Mouse (Mus musculus) right cerebral cortex, postnatal 36 days (tissue): ENCODE measurements around the gene Thap8.

Source experiments
- DNase-seq, 2 experiments: peaks; one replicate each; pipeline ENCODE4 v3.0.0; 2022; ENCODE audit warnings: low spot score in 2 of 2, mixed read lengths in 1 of 2

Thap8 gene

DNA sequence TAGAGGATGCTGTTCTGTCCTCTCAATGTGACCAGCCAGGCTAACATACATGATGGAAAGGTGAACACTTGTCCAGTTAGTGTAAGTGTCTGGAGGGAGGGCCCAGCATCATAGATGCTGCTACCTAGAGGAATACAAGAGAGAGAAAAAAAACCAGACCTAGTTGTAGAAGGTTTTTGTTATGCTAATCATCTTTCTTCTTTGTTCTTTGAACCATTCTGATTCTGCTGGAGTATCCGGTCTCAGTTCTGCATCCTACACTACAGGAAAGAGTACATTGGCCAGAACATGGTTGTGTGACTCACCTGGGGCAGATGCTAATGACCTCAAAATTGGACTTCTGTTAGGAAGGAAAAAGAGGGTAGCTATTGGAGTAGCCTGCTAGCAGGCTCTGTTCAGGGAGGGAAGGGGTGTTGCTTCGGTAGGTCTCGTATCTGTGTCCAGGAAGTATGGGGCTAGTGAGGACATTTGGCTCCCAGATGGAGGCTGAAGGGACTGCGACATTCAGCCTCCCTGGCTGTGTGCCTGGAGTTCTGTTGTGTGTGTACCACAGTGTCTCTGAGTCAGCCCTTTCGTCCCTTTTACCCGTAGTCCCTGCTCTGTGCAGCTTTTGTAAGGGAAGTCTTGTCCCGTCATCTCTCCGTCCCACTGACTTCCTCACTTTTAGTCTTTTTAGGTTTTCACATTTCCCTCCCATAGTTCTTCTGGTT lies 7.0 kb downstream of the Thap8 start:
- no peak for DNase-seq

DNA sequence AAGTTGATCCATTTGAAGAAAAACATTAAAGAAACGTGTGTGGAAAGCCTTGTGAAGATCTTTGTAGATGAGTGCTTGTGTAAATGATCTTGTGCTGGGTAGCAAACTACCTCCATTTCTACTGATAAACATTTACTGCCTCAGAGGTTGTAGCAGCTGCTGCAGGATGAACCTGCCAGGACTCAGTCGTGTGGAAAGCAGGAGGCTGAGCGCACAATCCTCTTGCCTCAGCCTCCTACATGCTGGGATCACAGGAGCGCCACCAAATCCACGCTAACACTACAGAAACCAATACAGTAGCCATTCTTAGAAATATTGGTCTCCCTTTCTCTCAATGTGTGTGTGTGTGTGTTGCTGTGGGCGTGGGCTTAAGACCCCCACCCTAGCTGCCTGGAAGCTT lies 8.2 kb downstream of the Thap8 start:
- DNase-seq, result no peak

DNA sequence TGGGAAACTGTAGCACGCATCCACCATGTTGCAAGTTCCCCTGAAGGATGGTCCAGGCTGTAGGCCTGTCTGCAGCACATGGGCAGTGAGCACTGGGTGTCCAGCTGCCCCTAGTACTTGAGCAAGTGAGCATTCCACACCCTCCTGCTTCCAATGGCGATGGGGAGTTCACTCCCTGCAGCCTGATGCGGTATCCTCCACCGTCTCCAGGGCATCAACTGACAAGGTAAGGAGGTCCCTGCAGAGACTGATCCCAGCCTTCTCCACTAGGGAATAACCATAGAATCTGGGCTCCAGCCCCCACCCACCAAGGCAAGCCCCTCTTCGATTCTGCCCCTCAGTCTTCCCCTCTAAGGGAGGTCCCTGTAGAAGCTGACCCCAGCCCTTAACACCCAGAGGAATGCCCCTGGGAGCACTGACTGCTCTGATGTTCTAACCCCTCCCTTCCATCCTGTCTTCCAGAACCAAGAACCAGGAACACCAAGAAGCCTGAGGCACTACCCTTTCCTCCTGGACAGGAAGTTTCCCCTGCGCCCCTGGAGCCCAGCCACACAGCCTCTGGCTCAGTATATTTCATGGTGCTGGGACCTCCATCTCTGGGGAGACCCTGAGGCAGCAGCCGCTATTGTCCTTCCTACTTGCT lies 9.3 kb downstream of the Thap8 start:
- no peak for DNase-seq

DNA sequence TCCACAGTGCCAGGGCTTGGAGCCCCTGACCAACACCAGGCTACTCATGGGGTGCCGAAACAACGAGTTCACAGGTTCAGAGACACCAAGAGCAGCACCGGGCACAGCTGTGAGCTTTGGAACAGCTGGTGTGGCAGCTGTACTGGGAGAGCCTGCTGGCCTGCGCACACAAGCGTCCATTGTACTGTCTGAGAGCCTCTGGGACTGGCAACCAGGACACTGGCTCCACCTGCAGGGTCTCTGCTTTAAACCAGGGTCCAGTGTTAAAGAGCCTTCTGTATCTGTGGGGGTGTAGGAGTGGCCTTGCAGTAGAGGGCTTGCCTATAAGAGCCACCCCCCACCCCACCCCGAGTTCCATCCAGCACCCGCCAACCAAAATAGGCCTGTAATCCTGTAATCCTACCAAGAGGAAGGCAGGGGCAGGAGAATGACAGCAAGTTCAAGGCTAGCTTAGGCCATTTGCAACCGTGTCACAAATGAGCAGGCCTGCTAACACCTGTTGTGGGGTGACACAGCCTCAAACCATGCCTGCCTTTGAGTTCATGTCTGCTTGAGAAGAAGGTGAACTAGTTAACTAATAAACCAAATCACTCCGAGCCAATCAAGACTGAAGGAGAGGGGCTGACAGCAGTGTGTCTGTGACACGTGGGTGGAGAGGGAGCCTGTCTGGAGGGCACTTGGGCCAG lies 10.0 kb downstream of the Thap8 start:
- DNase-seq, result no peak

DNA sequence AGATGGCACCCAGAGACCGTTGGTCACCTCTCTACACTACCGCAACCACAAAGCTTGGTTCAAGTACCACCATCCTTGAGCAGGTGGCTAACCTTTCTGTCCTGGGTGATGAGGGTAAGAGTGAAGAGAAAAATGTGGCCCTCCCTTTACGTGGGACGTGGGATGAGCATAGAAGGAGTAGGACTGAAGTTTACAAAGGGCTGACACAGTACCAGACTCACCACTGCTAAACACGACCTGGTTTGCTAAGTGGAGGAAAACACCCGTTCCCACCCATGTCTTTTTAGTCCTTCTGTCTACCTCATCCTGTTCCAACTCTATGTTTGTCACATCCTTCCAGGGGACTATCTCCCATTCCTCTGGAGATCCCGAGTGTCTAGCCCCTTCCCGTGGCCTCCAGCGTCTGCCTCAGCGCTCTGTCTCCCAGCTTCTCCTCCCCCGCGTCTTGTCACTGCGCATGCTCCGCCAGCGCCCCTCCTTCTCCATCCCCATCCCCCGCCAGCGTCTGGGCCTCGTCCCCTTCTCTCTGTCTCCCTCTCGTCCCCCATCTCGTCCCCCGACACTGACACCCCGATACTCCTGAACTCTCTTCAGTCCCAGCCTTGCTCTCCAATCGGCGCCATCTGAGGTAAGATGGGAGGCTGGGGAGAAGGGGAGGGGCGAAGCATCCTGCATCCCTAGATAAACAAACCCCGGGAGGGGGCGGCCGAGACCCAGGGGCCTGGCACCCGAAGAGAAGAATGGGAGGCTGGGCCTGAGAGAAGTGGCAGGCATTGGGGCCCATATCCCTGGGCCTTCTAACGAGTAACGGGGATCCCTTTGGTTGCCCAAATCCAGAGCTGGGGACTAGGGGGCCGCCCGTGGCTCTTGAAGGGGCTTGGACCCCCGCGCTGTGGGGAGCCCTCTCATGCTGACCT lies 11.6 kb downstream of the Thap8 start, which contains the start of gene Clip3:
Clip3 (plus strand) TSS at position 514 of the 917 bp plus-strand sequence.
- peak; percentile 84 to 89 for DNase-seq

DNA sequence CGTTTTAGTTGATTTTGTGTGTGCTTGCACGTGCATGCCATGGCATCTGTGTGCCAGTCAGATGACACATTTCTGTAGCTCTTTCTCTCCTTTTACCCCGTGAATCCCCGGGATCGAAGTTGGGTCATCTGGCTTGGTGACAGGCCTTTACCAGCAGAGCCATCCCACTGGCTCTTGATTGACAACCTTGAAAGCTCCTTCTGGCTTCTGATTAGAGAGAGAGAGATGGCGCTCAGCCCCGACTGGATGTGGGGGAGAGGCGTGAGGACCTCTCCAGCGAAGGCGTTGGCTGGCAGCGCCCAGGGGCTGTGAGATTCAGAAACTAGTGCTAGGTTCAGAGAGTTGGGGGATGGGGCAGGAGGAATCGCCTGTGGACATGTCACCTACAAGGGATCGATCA lies 13.9 kb downstream of the Thap8 start:
- peak in 1 of 2 experiments; percentile 57 for DNase-seq

DNA sequence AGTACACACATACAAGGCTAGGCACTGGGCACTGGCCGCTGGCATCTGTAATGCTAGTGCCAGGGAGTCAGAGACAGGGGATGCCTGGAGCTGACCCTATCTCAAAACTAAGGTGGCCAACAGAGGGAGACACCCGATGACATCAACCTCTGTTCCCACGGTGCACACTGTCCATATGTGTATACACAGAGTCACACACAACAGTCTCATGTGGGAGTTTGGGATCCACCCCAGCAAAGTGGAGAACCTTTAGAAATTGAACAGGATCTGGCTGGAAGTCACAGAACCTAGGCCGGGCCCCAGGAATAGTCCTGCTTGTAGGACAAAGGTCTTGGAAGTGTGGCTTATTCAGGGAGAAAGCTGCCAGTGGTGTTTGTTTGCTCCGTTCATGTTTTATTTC lies 14.4 kb downstream of the Thap8 start:
- DNase-seq, result no peak

DNA sequence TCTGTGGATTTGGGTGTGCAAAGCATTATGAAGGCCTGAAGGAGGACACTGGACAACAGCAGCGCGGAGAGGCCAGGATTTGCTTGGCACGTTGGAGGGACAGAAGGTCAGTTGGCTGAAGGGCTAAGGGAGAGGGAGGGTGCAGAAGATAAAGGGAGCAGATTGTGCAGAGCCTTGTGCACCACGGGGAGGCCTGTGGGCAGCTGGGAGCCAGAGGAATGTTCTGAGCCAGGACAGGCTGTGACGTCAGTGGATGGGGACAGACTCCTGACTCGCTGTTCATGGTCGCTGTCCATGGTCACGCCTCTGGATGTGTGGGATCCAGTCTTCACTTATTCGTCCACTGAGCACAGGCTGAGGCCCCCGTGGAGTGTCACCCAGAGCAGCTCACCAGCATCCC lies 15.2 kb downstream of the Thap8 start:
- DNase-seq, result no peak

DNA sequence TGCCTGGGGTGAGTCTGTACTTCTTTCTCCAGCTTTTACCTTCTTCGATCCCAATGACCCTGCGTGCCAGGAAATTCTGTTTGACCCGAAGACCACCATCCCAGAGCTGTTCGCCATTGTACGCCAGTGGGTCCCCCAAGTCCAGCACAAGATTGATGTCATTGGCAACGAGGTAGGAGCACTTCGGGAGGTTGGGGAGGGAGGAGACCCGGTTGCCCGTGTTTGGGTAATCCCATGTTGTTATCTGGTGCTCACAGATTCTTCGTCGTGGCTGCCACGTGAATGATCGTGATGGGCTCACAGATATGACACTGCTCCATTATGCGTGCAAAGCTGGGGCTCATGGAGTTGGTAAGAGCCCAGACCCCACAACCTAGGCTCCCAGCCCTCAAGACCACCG lies 16.9 kb downstream of the Thap8 start:
- DNase-seq, result no peak

DNA sequence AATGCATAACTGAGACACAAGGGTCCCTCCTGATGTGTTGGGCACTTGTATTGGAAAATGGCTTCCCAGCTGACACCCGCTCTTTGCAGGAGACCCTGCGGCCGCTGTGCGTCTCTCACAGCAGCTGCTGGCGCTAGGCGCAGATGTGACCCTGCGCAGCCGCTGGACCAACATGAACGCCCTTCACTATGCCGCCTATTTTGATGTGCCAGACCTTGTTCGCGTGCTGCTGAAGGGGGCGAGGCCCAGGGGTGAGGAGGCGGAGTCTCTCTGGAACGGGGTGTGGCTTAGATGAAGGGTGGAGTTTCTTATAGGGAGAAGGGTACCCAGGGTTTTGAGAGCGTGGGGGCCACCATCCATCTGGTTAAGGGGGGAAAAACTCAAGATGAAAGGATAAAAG lies 17.4 kb downstream of the Thap8 start:
- DNase-seq, result no peak

DNA sequence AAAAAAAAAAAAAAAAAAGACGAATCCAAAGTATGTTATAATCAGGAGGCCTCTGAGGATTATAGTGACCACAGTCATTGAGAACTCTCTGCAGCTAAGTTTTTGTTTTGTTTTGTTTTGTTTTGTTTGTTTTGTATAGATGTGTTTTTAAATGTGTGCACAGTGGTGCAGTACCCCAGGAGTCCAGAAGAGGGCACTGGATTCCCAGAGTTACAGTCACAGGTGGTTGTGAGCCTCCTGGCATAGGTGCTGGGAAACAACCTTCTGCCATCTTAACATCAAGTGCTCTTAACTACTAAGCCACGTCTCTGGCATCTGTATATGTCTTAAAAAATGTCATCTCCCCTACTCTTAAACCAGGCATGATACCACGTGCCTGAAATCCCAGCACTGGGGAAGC lies 21.0 kb downstream of the Thap8 start:
- DNase-seq, result no peak

DNA sequence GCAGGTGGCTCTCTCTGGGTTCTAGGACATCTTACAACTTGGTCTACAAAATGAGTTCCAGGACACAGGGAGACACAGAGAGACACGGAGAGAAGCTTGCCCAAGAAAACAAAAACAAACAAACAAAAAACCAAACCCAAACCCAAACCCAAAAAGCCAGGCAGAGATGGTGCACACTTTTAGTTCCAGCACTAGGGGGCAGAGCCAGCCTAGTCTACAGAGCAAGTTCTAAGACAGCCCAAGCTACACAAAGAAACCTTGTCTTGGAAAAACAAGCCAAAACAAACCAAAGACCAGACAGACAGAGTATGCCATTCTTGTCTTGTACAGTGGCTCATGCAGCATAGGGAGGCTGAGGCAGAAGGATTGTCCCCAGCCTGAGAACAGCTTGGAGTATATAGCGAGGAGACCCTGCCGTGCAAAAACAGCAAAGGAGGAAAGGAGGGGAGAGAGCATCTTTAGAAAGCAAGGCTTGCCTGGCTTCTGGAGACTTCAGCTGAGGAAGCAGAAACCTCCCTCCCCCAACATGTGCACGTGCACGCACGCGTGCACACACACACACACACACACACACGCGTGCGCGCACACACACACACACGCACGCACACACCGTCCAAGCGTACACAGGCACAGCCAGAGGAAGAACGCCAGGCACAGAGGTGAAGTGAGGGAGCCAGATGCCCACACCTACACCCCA lies 26.3 kb downstream of the Thap8 start:
- no peak for DNase-seq

DNA sequence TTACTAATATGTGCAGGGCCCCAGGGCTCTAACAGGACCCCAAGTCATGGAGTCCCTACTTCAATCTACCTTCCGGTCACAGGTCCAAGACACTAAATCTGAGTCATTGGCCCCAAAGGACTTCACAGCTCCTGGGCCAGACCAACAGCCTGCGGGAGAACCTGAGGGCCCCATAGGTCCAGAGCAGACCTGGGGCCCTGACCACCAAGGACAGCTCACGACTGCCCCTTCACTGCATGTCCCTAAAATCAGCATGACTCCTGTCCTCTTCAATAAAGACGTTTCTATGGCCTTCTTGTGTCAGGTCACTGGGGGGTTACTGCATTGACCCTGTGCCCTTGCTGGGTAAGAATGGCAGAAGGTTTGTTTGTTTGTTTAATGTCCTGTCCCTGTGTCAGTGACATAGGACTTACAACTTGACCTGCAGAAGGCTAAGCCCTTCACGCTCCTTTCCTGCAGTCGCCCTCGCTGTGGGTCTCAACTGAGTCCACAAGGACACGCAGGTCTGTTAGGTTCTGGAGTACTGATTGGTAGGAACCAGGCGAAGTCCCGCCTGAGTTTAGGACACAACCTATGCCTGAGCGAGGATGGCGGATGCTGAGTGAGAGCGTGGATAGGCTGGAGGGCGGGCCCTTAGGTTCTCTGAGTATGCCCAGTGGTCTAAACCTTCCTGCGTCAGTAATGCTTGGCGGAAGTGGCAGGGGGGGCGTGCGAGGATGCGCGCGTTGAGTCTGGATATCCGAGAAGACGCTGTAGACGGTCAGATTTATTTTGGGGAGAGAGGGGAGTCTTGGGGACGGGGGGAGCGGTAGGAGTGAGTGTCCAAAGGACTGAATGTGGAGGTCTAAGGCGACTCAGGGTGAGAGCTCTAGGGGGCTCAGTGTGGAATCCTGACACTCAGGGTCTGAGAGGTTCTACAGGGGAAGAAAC lies 28.4 kb downstream of the Thap8 start, which contains the start of gene Alkbh6:
Alkbh6 (plus strand) TSS at position 642 of the 930 bp plus-strand sequence.
- DNase-seq, result peak; percentile 96 to 98

DNA sequence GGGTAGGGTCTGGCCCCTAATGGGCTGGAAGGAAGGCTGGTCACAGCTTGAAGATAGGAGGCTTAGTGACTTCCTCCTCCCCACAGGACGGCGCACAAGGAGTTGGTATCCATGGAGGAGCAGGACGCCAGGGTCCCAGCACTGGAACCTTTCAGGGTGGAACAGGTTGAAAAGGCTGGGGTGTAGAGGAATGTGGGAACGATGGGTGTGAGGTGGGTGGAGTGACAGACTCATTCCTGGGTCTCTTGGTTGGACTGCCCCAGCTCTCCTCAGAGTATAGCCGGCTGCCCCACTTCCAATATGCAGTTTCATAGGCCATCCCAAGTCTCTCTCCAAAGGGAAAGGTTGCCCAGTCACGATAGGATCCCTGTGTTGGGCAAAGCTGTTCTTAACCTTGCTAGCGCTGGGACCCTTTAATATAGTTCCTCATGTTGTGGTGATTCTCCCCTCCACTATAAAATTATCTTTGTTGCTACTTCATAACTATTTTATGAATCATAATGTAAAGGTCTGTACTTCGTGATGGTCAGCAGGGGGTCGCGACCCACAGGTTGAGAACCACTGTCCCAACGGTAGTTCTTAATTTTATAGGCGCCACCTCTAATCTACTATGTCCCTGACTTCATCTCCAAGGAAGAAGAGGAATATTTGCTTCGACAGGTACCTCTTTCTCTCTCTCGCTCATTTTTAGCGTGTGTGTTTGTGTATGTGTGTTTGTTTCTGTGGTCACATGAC lies 29.7 kb downstream of the Thap8 start:
- no peak for DNase-seq

DNA sequence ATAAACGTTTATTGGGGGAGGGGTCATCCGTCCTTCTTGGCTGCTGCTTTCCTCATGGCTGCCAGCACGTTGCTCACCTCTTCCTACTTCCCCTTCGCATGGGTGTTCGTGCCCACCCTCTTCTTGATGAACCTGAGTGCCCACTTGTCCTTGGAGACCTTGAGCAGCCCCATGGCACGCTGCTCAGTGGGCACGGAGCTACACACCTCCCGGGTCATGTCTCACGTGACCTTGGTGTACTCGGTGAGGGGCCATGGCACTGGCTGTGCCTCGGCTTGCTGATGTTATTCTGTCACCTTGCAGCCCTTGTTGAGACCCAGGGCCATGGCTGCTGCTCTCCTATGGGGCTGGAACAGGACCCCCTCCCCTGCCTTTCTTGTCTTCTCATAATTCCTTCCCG lies 30.2 kb downstream of the Thap8 start:
- no peak for DNase-seq

DNA sequence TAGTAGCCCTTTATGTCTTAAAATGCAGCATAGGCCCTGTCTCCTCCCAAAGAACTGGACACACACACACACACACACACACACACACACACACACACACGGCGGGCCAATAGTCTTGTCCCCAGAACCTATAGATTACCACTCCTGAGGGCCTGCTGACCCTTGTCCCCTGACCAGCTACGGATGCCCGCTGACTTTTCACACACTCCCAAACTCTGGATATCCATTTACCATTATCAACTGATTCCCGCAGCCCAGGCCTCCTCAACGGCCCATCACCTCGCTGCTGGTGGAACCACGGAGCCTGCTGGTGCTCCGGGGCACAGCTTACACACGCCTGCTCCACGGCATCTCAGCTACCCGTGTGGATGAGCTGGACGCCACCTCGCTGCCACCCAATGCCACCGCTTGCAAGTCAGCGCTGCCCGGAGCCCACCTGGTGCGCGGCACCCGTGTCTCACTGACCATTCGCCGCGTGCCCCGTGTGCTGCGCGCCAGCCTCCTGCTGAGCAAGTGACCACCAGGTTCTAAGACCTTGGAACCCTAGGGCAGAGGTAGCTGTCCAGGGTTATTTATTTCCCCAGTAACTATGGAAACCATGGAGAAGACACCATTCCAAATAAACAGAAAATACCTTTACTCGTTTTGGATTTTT lies 33.9 kb downstream of the Thap8 start:
- DNase-seq, result no peak

DNA sequence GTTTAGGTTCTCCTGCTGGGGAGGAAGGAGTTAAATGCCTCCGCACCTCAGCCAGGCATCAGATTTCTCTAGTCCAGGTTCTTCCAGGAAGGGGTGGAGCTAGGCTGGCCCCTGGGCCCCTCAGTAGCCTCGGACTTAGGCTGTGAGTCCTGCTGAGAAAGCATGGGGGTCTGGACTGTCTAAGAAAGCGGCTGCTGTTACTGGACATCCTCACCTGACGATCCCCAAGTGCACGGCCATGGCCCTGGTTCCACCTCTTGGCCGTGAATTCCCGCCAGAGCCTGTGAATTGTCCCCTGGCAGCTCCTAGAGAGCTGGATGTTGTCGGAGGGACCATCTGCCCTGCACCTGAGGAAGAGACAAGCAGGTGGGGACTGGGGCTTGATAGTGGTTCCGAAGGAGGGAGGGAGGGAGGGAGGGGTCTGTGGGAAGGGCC lies 34.8 kb downstream of the Thap8 start, which contains the start of gene Syne4:
Syne4 (plus strand) TSS at position 87 of the 435 bp plus-strand sequence.
- DNase-seq, result no peak
